Mouse (Mus musculus): ENCODE results near the gene Unc13a.

Unc13a gene

DNA sequence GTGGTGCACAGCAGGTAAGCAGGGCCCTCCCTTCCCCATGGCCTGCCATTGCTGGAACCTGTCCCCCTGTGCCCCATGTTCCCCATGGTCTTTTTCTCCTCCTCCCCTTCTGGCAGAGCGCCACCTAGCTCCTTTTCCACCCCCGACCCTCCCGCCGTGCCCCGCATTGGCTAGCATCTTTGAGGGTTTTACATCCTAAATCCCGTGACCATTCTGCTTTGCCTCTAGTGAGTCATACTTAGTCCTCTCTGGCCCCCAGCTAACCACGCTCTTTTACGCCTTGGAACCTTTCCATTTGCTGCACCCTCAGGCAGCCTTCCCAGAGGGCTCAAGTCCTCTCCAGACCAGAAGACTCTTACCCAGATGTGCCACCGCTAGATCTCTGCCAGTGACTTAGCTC lies 91.4 kb downstream of the Unc13a start:
- no peak for DNase-seq (ENCODE audit: low spot score)

DNA sequence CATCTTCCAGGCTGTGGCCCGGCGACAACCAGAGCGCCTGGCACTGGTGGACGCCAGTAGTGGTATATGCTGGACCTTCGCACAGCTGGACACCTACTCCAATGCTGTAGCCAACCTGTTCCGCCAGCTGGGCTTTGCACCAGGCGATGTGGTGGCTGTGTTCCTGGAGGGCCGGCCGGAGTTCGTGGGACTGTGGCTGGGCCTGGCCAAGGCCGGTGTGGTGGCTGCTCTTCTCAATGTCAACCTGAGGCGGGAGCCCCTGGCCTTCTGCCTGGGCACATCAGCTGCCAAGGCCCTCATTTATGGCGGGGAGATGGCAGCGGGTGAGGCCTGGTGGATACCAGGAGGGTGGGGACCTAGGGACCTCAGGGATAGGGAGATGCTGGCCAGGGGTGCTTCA lies 92.1 kb downstream of the Unc13a start:
- no peak for DNase-seq (ENCODE audit: low spot score)

DNA sequence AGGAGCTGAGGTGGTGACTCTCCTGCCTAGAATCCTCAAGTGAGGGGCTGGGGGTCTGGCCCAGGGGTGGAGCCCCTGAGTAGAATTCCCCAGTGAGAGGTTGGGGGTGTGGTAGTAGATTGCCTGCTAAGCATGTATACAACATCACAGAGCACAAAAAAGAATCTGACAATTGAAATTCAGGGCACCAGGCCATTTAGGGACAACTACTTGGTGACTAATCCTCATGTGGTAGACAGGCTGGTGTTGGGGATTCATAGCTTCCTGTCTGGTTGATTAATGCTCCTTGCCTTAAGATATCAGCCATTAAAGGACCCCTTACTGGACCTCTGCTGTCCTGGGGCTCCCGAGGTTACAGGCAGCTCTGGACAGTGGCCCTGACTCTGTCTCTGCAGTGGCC lies 92.5 kb downstream of the Unc13a start:
- DNase-seq (ENCODE audit: low spot score) = no peak

DNA sequence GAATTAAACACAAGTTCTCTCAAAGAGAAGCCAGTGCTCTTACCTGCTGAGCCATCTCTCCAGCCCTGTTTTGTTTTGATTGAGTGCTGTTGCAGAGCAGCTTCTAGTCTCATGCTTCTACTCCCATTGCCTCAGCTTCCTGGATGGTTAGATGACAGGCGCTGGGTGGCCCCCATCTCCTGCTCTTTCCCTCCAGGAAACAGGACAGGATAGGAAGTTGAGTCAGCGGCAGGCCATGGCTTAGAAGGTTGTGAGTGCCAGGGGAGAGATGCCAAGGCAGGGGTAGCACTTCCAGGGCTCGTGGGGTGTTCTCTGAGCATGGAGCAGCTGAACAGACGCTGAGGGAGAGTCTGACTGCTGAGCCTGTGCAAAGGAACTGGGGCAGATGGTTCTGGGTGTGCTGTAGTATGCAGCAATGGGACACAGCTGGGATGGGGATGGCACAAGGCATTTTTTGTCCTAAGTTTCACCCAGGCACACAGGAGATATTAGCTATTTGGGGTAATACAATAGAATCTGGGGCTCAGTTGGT lies 93.6 kb downstream of the Unc13a start:
- no peak for DNase-seq (ENCODE audit: low spot score)

DNA sequence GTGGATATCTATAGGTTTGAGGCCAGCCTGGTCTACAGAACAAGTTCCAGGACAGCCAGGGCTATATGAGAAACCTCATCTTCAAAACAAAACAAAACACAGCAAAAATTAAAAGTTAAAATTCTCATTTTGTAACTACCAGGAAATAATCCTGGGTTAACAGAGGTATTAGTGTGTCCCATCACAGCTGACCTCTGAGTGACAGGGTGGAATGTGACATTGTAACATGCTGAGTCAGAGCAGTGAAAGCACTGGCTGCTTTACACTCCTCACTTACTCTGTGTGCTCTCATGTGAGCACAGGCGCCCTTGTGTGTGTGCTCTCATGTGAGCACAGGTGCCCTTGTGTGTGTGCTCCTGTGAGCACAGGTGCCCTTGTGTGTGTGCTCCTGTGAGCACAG lies 96.5 kb downstream of the Unc13a start:
- DNase-seq (ENCODE audit: low spot score) = no peak

DNA sequence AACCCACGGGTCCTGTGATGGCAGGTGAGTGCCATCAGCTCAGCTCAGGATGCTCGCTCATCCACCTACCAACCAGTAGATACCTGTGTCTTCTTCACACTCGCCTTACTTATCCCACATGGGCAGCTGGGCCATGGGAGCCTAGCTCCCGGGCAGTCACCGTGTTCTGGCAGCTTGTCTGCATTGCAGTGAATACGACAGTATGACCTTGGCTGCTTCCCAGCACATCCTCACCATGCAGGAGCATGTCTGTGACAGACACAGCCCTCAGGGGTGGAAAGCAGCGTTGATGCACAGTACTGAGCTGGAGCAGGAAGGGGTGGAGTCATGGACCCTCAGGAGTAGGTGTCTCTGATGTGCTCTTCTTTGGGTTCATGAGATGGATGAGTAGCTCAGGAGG lies 97.1 kb downstream of the Unc13a start:
- no peak for DNase-seq (ENCODE audit: low spot score)
